Mouse (Mus musculus) cerebellum, postnatal 14 days (tissue): ENCODE results near the gene Gm20906.
"Not testable (repeated sequence)": the region's sequence is repeated elsewhere in the genome, so short reads cannot be mapped to it uniquely, and the experiment has no call there.

Experiments
- DNase-seq, 2 experiments: peaks; one replicate each; pipeline ENCODE4 v3.0.0; 2021; ENCODE audit warnings: mixed read lengths in 2 of 2

Gm20906 gene

DNA sequence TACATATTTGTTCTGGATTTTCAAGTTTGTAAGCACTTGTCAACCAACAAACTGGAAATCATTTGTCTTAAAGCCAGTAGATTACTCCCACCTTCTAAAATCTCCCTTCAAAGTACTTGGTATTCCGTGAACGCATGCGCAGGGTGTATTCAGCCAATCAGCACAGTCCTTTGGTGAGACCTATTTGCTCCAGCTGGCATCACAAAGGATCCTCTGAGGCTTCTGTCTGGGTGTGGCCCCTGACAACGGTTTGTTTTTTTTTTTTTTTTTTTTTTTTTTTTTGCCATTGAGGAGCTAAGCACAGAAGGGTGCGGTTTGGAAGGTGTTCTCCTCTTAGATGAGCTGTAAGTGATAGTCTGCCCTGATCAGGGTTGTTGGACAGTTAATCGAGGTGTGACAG, at the start of gene Gm20906:
Gm20906 (plus strand) TSS at position 301 of the 400 bp plus-strand sequence.
- DNase-seq: not testable (repeated sequence)
